Mouse (Mus musculus): ENCODE results near the gene Krt81. TPM values are rescaled to one million over a fixed set of nuclear protein-coding genes. Genes with fewer than 3 reads are reported as not detected.

The Krt81 gene
- polyA plus RNA-seq, 1 experiment from 2014 or later: not detected

GRCm38 (mm10) chr15:101438555-101438954 lies 25.0 kb downstream of the Krt81 start, which contains the start of gene Krt87:
TSS of gene Krt87 (minus strand) at chr15:101438804.
- H3K27me3 ChIP-seq (ENCODE audit: insufficient read depth, poor library complexity, severe bottlenecking): peaks cover 71% of the 10 kb centered on the region
- peak within 1 kb of the TSS; percentile 48 for H3K4me3 ChIP-seq
- 0 out of 2 replicates have a peak within 1 kb of the TSS, but pooled peaks have one; percentile 7 for H3K27ac ChIP-seq
- H3K36me3 ChIP-seq: no peaks in the 10 kb centered on the region
- DNase-seq (ENCODE audit: low spot score): no peak
- H3K4me1 ChIP-seq: peaks cover 8% of the 10 kb centered on the region
- H3K9me3 ChIP-seq: no peaks in the 10 kb centered on the region
- 4% methylated on average over 34 of the region's 34 CpGs for WGBS

GRCm38 (mm10) chr15:101436611-101437010 lies 26.9 kb downstream of the Krt81 start:
- Histone ChIP-seq H3K27me3 (ENCODE audit: insufficient read depth, poor library complexity, severe bottlenecking) (peaks cover 73% of the 10 kb centered on the region), H3K36me3 (no peaks in the 10 kb centered on the region), H3K27ac (no peak overlapping the region), H3K9me3 (no peaks in the 10 kb centered on the region), H3K4me1 (peaks cover 8% of the 10 kb centered on the region), H3K4me3 (no peak overlapping the region)
- no peak for DNase-seq (ENCODE audit: low spot score)
- WGBS: 85% methylated on average over 7 of the region's 7 CpGs

- Histone ChIP-seq H3K27me3 (ENCODE audit: insufficient read depth, poor library complexity, severe bottlenecking) (peaks cover 40% of the 10 kb centered on the region), H3K36me3 (no peaks in the 10 kb centered on the region), H3K9me3 (no peaks in the 10 kb centered on the region), H3K4me1 (peaks cover 6% of the 10 kb centered on the region), H3K27ac (no peak overlapping the region), H3K4me3 (no peak overlapping the region)
- no peak for DNase-seq (ENCODE audit: low spot score)
- WGBS: 29% methylated on average over 5 of the region's 5 CpGs
These were observed 38.6 kb downstream of the Krt81 start for GRCm38 (mm10) chr15:101424914-101425313.

GRCm38 (mm10) chr15:101420903-101421302 lies 42.6 kb downstream of the Krt81 start:
- Histone ChIP-seq H3K36me3 (no peaks in the 10 kb centered on the region), H3K4me3 (no peak overlapping the region), H3K9me3 (no peaks in the 10 kb centered on the region), H3K27ac (no peak overlapping the region), H3K27me3 (ENCODE audit: insufficient read depth, poor library complexity, severe bottlenecking) (0 out of 2 replicates have a peak, but pooled peaks cover 14% of the 10 kb centered on the region), H3K4me1 (peaks cover 6% of the 10 kb centered on the region)
- WGBS: 42% methylated on average over 4 of the region's 6 CpGs
- DNase-seq (ENCODE audit: low spot score): no peak

GRCm38 (mm10) chr15:101418950-101419349 lies 44.6 kb downstream of the Krt81 start:
- 80% methylated on average over 4 of the region's 4 CpGs for WGBS
- no peaks in the 10 kb centered on the region for H3K9me3 ChIP-seq
- no peaks in the 10 kb centered on the region for H3K36me3 ChIP-seq
- H3K4me3 ChIP-seq: no peak overlapping the region
- H3K27ac ChIP-seq: no peak overlapping the region
- peaks cover 9% of the 10 kb centered on the region for H3K4me1 ChIP-seq
- DNase-seq (ENCODE audit: low spot score): no peak
- H3K27me3 ChIP-seq (ENCODE audit: insufficient read depth, poor library complexity, severe bottlenecking): peaks cover 33% of the 10 kb centered on the region

- DNase-seq (ENCODE audit: low spot score): no peak
- peaks cover 40% of the 10 kb centered on the region for H3K4me1 ChIP-seq
- no peak overlapping the region for H3K27ac ChIP-seq
- WGBS: 37% methylated on average over 11 of the region's 11 CpGs
- H3K9me3 ChIP-seq: no peaks in the 10 kb centered on the region
- H3K36me3 ChIP-seq: no peaks in the 10 kb centered on the region
- peaks cover 58% of the 10 kb centered on the region for H3K27me3 ChIP-seq (ENCODE audit: insufficient read depth, poor library complexity, severe bottlenecking)
- no peak overlapping the region for H3K4me3 ChIP-seq
These were observed 48.6 kb downstream of the Krt81 start for GRCm38 (mm10) chr15:101414807-101415565.

GRCm38 (mm10) chr15:101413916-101414635 lies 49.5 kb downstream of the Krt81 start:
- Histone ChIP-seq H3K4me3 (no peak overlapping the region), H3K36me3 (no peaks in the 10 kb centered on the region), H3K4me1 (peaks cover 40% of the 10 kb centered on the region), H3K9me3 (no peaks in the 10 kb centered on the region), H3K27ac (no peak overlapping the region), H3K27me3 (ENCODE audit: insufficient read depth, poor library complexity, severe bottlenecking) (peaks cover 58% of the 10 kb centered on the region)
- no peak for DNase-seq (ENCODE audit: low spot score)
- 36% methylated on average over 7 of the region's 7 CpGs for WGBS

- no peaks in the 10 kb centered on the region for H3K36me3 ChIP-seq
- WGBS: 17% methylated on average over 31 of the region's 31 CpGs
These were observed 51.4 kb downstream of the Krt81 start for GRCm38 (mm10) chr15:101412188-101412587.

GRCm38 (mm10) chr15:101410775-101411174 lies 52.8 kb downstream of the Krt81 start, which contains the start of gene Krt7:
TSS of gene Krt7 (plus strand) at chr15:101411043.
- 51% methylated on average over 2 of the region's 2 CpGs for WGBS
- Histone ChIP-seq H3K4me1 (peaks cover 40% of the 10 kb centered on the region), H3K27ac (peak within 1 kb of the TSS; percentile 69; the same call in 1 of the 2 replicates), H3K4me3 (0 out of 2 replicates have a peak within 1 kb of the TSS, but pooled peaks have one; percentile 41), H3K36me3 (no peaks in the 10 kb centered on the region), H3K27me3 (ENCODE audit: insufficient read depth, poor library complexity, severe bottlenecking) (peaks cover 64% of the 10 kb centered on the region), H3K9me3 (no peaks in the 10 kb centered on the region)
- no peak for DNase-seq (ENCODE audit: low spot score)

More at GRCm38 (mm10) chr15:101412188-101412587, 51.4 kb downstream of the Krt81 start:
- Histone ChIP-seq H3K4me1 (peaks cover 40% of the 10 kb centered on the region), H3K4me3 (peak overlapping the region; percentile 41), H3K27me3 (ENCODE audit: insufficient read depth, poor library complexity, severe bottlenecking) (peaks cover 60% of the 10 kb centered on the region), H3K9me3 (no peaks in the 10 kb centered on the region), H3K27ac (peak overlapping the region; percentile 71; the same call in 1 of the 2 replicates)
- no peak for DNase-seq (ENCODE audit: low spot score)

Other genes starting within 250 kb of the Krt81 start
- gene Grasp, start 239.6 kb downstream of the Krt81 start, polyA plus RNA-seq (2016; fragmentation: Nextera tagmentation; extraction: Ambion mirVana): 3.4 and 5.0 TPM in 2 replicates
- 8.0 and 13.0 TPM in 2 replicates for gene Nr4a1, start 209.5 kb downstream of the Krt81 start, polyA plus RNA-seq (2016; fragmentation: Nextera tagmentation; extraction: Ambion mirVana)
- 59.5 and 77.0 TPM in 2 replicates for gene Atg101, start 179.5 kb downstream of the Krt81 start, polyA plus RNA-seq (2016; fragmentation: Nextera tagmentation; extraction: Ambion mirVana)
- gene 6030408B16Rik, start 170.5 kb downstream of the Krt81 start, polyA plus RNA-seq (2016; fragmentation: Nextera tagmentation; extraction: Ambion mirVana): 0.49 and 1.8 TPM in 2 replicates
- 0.80 and 1.7 TPM in 2 replicates for gene Krt80, start 93.6 kb downstream of the Krt81 start, polyA plus RNA-seq (2016; fragmentation: Nextera tagmentation; extraction: Ambion mirVana)
- gene Krt7, start 52.7 kb downstream of the Krt81 start, polyA plus RNA-seq (2016; fragmentation: Nextera tagmentation; extraction: Ambion mirVana): 26.7 and 31.9 TPM in 2 replicates
- not detected in 2 replicates for gene Krt87, start 24.9 kb downstream of the Krt81 start, polyA plus RNA-seq (2016; fragmentation: Nextera tagmentation; extraction: Ambion mirVana)
- gene Krt88, start 16.0 kb downstream of the Krt81 start, polyA plus RNA-seq (2016; fragmentation: Nextera tagmentation; extraction: Ambion mirVana): not detected in 2 replicates
- not detected in 2 replicates for gene Krt86, start 9.7 kb upstream of the Krt81 start, polyA plus RNA-seq (2016; fragmentation: Nextera tagmentation; extraction: Ambion mirVana)
- not detected in 2 replicates for gene Krt83, start 27.8 kb upstream of the Krt81 start, polyA plus RNA-seq (2016; fragmentation: Nextera tagmentation; extraction: Ambion mirVana)
- gene Gm49425, start 53.5 kb upstream of the Krt81 start, polyA plus RNA-seq (2016; fragmentation: Nextera tagmentation; extraction: Ambion mirVana): not detected in 2 replicates
- not detected in 2 replicates for gene Krt84, start 69.1 kb upstream of the Krt81 start, polyA plus RNA-seq (2016; fragmentation: Nextera tagmentation; extraction: Ambion mirVana)
- not detected in 2 replicates for gene Krt82, start 86.9 kb upstream of the Krt81 start, polyA plus RNA-seq (2016; fragmentation: Nextera tagmentation; extraction: Ambion mirVana)
- gene Krt90, start 99.2 kb upstream of the Krt81 start, polyA plus RNA-seq (2016; fragmentation: Nextera tagmentation; extraction: Ambion mirVana): 0.26 and 0.29 TPM in 2 replicates
- 0.10 TPM in 1 of 2 replicates, not detected in the other for gene Krt75, start 110.2 kb upstream of the Krt81 start, polyA plus RNA-seq (2016; fragmentation: Nextera tagmentation; extraction: Ambion mirVana)
- gene Gm5414, start 164.4 kb upstream of the Krt81 start, polyA plus RNA-seq (2016; fragmentation: Nextera tagmentation; extraction: Ambion mirVana): not detected in 2 replicates
- not detected in 2 replicates for gene Gm5478, start 183.6 kb upstream of the Krt81 start, polyA plus RNA-seq (2016; fragmentation: Nextera tagmentation; extraction: Ambion mirVana)
- not detected in 2 replicates for gene Krt6b, start 216.5 kb upstream of the Krt81 start, polyA plus RNA-seq (2016; fragmentation: Nextera tagmentation; extraction: Ambion mirVana)
- 0.05 TPM in 1 of 2 replicates, not detected in the other for gene Krt6a, start 230.6 kb upstream of the Krt81 start, polyA plus RNA-seq (2016; fragmentation: Nextera tagmentation; extraction: Ambion mirVana)
- gene Krt5, start 249.1 kb upstream of the Krt81 start, polyA plus RNA-seq (2016; fragmentation: Nextera tagmentation; extraction: Ambion mirVana): 0.33 and 1.4 TPM in 2 replicates